Mouse (Mus musculus): ENCODE results near the gene Ica1l.

The Ica1l gene

DNA sequence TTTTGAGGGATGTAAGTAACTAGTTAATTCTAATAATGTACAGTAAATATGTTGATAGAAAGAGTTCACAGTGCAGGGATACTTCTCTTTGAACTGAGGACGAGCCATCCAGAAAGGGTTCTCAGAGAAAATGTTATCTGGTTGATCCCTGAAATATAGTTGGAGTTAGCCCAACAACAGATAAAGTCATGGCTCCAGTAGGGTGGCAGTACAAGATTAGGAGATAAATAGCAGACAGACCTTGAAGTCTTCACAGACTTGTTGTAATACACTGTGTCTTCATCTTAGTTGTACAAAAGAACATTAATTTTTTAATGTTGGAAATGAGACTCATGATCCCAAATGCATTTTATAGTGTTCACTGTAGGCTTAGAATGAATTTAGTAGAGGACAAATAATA lies 83.0 kb downstream of the Ica1l start:
- no peak for DNase-seq (ENCODE audit: low spot score)

DNA sequence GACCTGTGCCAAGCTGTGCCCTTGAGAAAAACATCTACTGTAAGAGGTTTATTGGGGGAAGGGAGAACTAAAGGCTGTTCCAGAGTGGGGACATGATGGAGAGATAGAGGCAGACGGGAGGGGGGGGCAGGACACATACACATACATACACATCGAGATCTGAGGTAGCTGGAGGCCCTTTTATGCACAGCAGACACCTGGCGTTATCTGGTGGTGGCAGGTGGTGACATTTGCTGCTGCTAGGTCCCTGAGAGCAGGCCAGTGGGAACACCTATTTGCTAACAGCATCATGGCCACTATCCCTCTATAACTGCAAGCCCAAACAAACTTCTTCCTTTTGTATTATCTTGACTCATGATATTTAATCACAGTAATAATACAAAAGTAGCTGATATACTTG lies 85.8 kb downstream of the Ica1l start:
- no peak for DNase-seq (ENCODE audit: low spot score)

DNA sequence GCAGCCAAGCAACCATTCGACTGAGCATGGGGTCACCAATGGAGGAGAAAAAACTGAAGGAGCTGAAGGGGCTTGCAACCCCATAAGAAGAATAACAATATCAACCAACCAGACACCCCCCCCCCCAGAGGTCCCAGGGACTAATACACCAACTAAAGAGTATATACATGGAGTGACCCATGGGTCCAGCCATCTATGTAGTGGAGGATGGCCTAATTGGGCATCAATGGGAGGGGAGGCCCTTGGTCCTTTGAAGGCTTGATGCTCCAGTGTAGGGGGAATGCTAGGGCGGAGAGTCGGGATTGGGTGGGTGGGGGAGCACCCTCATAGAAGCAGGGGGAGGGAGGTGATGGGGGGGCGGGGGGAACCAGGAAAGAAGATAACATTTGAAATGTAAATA lies 95.5 kb downstream of the Ica1l start:
- DNase-seq (ENCODE audit: low spot score), result no peak

DNA sequence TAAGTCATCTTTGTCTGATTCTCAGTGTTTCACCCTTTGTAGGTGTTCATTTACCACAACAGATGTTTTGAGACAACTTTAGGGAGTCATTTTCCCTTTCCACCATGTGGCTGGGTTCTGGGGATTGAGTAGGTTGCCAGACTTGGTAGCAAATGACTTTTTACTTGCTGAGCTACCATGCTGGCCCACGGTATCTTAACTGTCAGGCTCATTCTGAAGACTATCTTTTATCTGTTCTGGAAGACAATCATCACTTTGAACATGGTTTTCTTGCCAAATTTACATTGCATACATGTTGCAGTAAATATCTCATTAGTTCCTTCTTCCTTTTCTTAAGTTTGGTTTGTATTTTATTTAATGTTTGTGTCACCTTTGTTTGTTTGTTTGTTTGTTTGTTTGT lies 97.0 kb downstream of the Ica1l start:
- DNase-seq (ENCODE audit: low spot score), result no peak

DNA sequence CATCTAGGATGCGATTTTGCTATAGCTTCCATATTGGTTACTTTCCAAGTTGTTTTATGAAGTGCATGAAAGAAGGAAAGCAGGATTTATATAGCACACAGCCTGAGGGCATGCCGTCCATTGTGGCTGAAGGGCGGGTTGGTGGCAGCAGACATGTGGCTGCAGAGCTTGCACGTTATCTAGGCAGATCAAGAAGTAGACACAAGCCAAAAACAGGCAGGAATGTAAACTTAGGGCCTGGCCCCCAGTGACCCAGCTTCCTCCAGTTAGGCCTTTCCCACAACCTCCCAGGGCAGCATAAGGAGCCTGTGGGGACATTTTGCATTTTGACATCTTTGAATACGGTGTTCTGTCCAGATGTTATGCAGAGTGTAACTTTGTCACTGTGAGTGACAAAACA lies 99.2 kb downstream of the Ica1l start:
- DNase-seq (ENCODE audit: low spot score), result no peak

DNA sequence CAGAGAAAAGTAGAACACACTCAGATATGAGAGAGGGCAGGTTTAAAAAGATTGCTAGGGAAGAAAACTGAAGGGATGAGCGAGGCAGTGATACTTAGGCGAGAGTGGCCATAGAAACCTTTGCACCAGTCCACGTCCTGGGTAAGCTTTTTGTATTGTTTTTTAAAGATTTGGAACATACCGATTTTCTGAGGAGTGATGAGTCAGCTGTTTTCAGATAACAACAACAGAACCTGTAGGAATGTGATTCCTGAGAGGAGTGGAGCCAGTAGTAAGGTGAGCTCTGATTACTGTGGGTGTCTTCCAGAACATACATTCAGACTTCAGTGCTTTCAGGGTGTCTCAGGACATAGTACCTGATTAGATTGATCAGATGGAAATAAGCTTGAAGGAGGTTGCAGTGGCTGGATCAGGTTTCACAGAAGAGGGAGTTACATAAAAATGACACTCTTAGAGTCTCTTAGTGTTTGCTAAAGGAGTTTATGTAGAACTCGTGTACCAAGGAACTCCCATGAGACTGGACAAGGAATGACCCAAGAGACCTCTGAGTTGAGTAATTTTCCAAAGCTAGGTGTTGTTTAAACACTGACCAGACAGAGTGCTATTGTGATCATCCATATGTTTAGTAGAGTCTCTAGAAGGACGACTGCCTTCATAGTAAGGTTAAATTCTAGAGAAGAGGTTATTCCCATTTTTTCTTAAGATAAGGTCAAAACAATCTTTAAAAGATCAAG lies 100.8 kb downstream of the Ica1l start:
- DNase-seq (ENCODE audit: low spot score), result no peak

DNA sequence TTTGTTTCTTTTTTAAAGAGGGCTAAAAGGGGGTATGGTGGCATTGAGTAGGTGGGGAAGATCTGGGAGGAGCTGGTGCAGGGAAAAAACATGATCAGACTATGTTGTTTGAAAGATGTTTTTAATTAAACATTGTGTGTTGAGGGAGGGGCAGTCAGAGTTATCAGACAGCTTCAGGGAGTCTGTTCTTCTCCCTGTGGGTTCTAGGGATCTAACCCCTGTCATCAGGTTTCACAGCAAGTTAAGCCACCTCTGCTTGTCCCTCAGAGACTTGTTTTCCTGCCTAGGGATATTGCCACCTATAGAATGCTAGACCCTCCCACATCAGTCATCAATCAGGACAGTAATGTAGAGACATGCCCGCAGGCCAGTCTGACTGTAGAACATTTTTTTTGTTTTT lies 101.9 kb downstream of the Ica1l start:
- DNase-seq (ENCODE audit: low spot score), result no peak

DNA sequence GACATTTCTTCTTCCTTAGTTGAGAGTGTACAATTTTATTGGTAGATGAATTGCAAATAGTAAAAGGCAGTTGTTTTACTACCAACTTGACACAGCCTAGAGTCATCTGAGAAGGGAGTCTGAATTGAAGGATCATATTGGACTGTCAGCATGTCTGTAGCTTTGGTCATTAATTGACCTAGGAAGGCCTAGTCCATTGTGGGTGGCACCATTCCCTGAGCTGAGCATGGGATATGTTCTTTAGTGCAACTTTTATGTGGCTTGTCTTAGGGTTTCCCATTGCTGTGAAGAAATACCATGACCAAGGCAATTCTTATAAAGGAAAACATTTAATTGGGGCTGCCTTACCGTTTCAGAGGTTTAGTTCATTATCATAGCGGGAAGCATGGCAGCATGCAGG lies 110.0 kb downstream of the Ica1l start:
- no peak for DNase-seq (ENCODE audit: low spot score)
